Mouse (Mus musculus) c-Kit-negative CD71-positive TER-119-positive erythroid progenitor cells, embryonic 14.5 days (primary cell): ENCODE data around the gene Mrpl2.

Experiments used
- DNase-seq: peaks from one replicate; pipeline ENCODE4 v3.0.0-alpha.2; 2013; ENCODE audit warnings: low read depth, low spot score

Mrpl2 gene

GRCm38 (mm10) chr17:46645561-46646321, at the start of gene Mrpl2, which contains the start of gene Klc4:
Gene Mrpl2, plus strand, starts transcription at chr17:46646229.
Gene Klc4, minus strand, starts transcription at chr17:46646022.
- peak; percentile 96 for DNase-seq

- no peak for DNase-seq
Measured at GRCm38 (mm10) chr17:46597956-46598355, 48.1 kb upstream of the Mrpl2 start.

GRCm38 (mm10) chr17:46598963-46599362, 47.1 kb upstream of the Mrpl2 start:
- DNase-seq = no peak

GRCm38 (mm10) chr17:46600569-46600968, 45.5 kb upstream of the Mrpl2 start:
- no peak for DNase-seq

GRCm38 (mm10) chr17:46602212-46602611, 43.8 kb upstream of the Mrpl2 start:
- DNase-seq = no peak

GRCm38 (mm10) chr17:46603229-46603628, 42.8 kb upstream of the Mrpl2 start:
- no peak for DNase-seq

- no peak for DNase-seq
Measured at GRCm38 (mm10) chr17:46605126-46605525, 40.9 kb upstream of the Mrpl2 start.

- DNase-seq = no peak
Measured at GRCm38 (mm10) chr17:46605987-46606386, 40.0 kb upstream of the Mrpl2 start.

GRCm38 (mm10) chr17:46609721-46610514, 36.1 kb upstream of the Mrpl2 start:
- DNase-seq = no peak

GRCm38 (mm10) chr17:46611316-46611715, 34.7 kb upstream of the Mrpl2 start:
- no peak for DNase-seq

GRCm38 (mm10) chr17:46612189-46612588, 33.8 kb upstream of the Mrpl2 start:
- no peak for DNase-seq

- DNase-seq = no peak
Measured at GRCm38 (mm10) chr17:46612820-46613219, 33.2 kb upstream of the Mrpl2 start.

- no peak for DNase-seq
Measured at GRCm38 (mm10) chr17:46613229-46613628, 32.8 kb upstream of the Mrpl2 start.

- DNase-seq = no peak
Measured at GRCm38 (mm10) chr17:46617799-46618198, 28.2 kb upstream of the Mrpl2 start.

- DNase-seq = no peak
Measured at GRCm38 (mm10) chr17:46618394-46618768, 27.6 kb upstream of the Mrpl2 start.

- DNase-seq = no peak
Measured at GRCm38 (mm10) chr17:46618769-46619682, 27.0 kb upstream of the Mrpl2 start.

GRCm38 (mm10) chr17:46619683-46620357, 26.2 kb upstream of the Mrpl2 start:
- DNase-seq = no peak

- DNase-seq = no peak
Measured at GRCm38 (mm10) chr17:46621324-46621723, 24.7 kb upstream of the Mrpl2 start.

- no peak for DNase-seq
Measured at GRCm38 (mm10) chr17:46622269-46622668, 23.8 kb upstream of the Mrpl2 start.

- DNase-seq = no peak
Measured at GRCm38 (mm10) chr17:46623819-46624557, 22.0 kb upstream of the Mrpl2 start.
